Mouse (Mus musculus): Measurements from ENCODE around the gene Greb1. TPM values are rescaled to one million over a fixed set of nuclear protein-coding genes. Genes with fewer than 3 reads are reported as not detected.

Greb1 gene
- polyA plus RNA-seq, 1 experiment from 2014 or later = 5.0 TPM

GRCm38 (mm10) chr12:16753555-16753954 is 47.1 kb downstream of the Greb1 start:
- Histone ChIP-seq H3K9ac (replicated peaks; ENCODE audit: low read length) (no peak overlapping the region), H3K4me3 (ENCODE audit: low read depth, low read length) (no peak overlapping the region), H3K27ac (replicated peaks; ENCODE audit: low read depth, low read length) (no peak overlapping the region), H3K27me3 (ENCODE audit: control insufficient read depth, insufficient read depth, low read length) (no peaks in the 10 kb centered on the region), H3K4me2 (ENCODE audit: low read depth, low read length) (no peak overlapping the region), H3K9me3 (replicated peaks; ENCODE audit: control insufficient read depth, low read length) (no peaks in the 10 kb centered on the region), H3K36me3 (replicated peaks; ENCODE audit: control insufficient read depth, insufficient read depth, low read depth, low read length) (no peaks in the 10 kb centered on the region), H3K4me1 (ENCODE audit: control insufficient read depth, insufficient read depth, low read length) (no peaks in the 10 kb centered on the region)
- DNase-seq (ENCODE audit: low spot score) (no peak), ATAC-seq (replicated peaks; ENCODE audit: insufficient number of reproducible peaks, low FRiP score, low TSS enrichment, low read depth) (no peak)
- 90% methylated on average over 9 of the region's 9 CpGs for WGBS

DNA sequence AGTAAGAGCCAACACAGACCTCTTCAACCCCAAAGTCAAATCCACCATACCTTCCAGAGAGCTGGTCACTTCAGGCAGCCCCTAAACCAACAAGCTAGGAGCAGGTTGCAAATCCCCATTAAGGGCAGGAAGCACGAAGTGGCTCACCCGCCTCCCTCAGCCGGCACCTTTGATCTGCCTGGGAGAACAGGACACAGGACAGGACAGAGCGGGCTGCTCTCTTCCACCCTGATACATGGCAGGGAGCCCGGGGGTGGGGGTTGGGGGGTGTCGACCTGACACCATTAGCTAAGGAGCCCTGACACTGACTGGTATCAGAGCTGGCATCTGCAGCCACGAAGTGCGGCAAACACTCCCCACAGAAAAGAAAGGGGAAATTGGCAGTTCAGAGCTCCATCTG is 47.6 kb downstream of the Greb1 start:
- DNase-seq (ENCODE audit: low spot score) = no peak
- Histone ChIP-seq H3K9ac (replicated peaks; ENCODE audit: low read length) (no peak overlapping the region), H3K36me3 (replicated peaks; ENCODE audit: control insufficient read depth, insufficient read depth, low read depth, low read length) (no peaks in the 10 kb centered on the region), H3K27ac (replicated peaks; ENCODE audit: low read depth, low read length) (no peak overlapping the region), H3K4me1 (ENCODE audit: control insufficient read depth, insufficient read depth, low read length) (no peaks in the 10 kb centered on the region), H3K27me3 (ENCODE audit: control insufficient read depth, insufficient read depth, low read length) (no peaks in the 10 kb centered on the region), H3K4me3 (ENCODE audit: low read depth, low read length) (no peak overlapping the region), H3K4me2 (ENCODE audit: low read depth, low read length) (no peak overlapping the region), H3K9me3 (replicated peaks; ENCODE audit: control insufficient read depth, low read length) (no peaks in the 10 kb centered on the region)
- ATAC-seq (replicated peaks; ENCODE audit: insufficient number of reproducible peaks, low FRiP score, low TSS enrichment, low read depth) = 0 out of 2 replicates have a peak, but pooled peaks have one; percentile 29
- WGBS = 48% methylated on average over 8 of the region's 8 CpGs

DNA sequence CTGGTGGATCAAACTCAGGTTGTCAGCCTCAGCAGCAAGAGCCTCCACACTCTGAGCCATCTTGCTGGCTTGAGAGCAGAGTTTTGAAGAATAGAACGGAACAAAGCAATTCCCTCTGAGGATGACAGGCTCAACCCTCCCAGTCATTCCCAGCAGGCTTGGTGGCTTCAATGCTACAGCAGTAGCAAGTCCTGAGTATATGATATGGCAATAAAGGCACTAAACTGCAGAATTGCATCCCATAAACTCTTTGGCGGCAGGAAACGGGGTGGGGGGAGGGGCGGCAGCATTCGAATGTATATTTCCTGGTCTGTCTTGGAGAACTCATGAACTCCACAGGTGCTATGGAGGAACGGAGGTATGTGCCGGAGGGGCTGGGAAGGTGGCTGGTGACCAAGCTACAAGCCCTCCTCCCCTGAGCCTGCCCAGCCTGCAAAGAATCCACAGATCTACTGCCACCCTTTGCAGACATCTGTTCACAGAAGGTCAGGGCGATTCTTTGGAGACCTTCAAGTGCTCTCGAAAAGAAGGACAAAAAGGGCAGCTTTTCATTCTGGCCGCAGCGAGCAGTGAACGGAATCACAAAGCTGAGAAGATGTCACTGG is 48.3 kb downstream of the Greb1 start:
- no peaks in the 10 kb centered on the region for H3K9me3 ChIP-seq (replicated peaks; ENCODE audit: control insufficient read depth, low read length)
- H3K27me3 ChIP-seq (ENCODE audit: control insufficient read depth, insufficient read depth, low read length) = no peaks in the 10 kb centered on the region
- H3K9ac ChIP-seq (replicated peaks; ENCODE audit: low read length) = no peak overlapping the region
- no peak overlapping the region for H3K27ac ChIP-seq (replicated peaks; ENCODE audit: low read depth, low read length)
- ATAC-seq (replicated peaks; ENCODE audit: insufficient number of reproducible peaks, low FRiP score, low TSS enrichment, low read depth) = no peak
- H3K4me1 ChIP-seq (ENCODE audit: control insufficient read depth, insufficient read depth, low read length) = no peaks in the 10 kb centered on the region
- DNase-seq (ENCODE audit: low spot score) = no peak
- H3K4me3 ChIP-seq (ENCODE audit: low read depth, low read length) = no peak overlapping the region
- H3K36me3 ChIP-seq (replicated peaks; ENCODE audit: control insufficient read depth, insufficient read depth, low read depth, low read length) = no peaks in the 10 kb centered on the region
- 78% methylated on average over 12 of the region's 12 CpGs for WGBS
- H3K4me2 ChIP-seq (ENCODE audit: low read depth, low read length) = no peak overlapping the region

DNA sequence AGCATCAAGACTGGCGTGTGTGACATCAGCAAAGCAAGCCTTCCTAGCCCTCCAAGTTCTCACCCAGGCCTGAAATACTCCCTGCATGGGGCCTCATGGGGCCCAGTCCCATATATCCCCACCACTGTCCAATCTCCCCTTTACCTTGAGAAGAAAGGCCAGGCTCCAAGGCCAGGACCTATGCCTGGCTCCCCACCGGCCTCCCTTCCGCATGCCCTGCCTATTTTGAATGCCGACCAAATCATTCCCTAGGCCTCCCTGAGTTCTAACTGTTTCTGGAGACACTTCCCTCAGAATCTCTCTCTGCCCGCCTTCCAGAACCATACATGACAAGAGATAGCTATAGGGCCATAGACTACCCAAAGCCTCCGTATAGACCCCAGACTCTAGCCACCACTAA is 49.1 kb downstream of the Greb1 start:
- DNase-seq (ENCODE audit: low spot score) = no peak
- Histone ChIP-seq H3K9me3 (replicated peaks; ENCODE audit: control insufficient read depth, low read length) (no peaks in the 10 kb centered on the region), H3K4me1 (ENCODE audit: control insufficient read depth, insufficient read depth, low read length) (no peaks in the 10 kb centered on the region), H3K9ac (replicated peaks; ENCODE audit: low read length) (no peak overlapping the region), H3K36me3 (replicated peaks; ENCODE audit: control insufficient read depth, insufficient read depth, low read depth, low read length) (no peaks in the 10 kb centered on the region), H3K27ac (replicated peaks; ENCODE audit: low read depth, low read length) (no peak overlapping the region), H3K4me2 (ENCODE audit: low read depth, low read length) (no peak overlapping the region), H3K27me3 (ENCODE audit: control insufficient read depth, insufficient read depth, low read length) (no peaks in the 10 kb centered on the region), H3K4me3 (ENCODE audit: low read depth, low read length) (no peak overlapping the region)
- WGBS = 91% methylated on average over 6 of the region's 6 CpGs
- no peak for ATAC-seq (replicated peaks; ENCODE audit: insufficient number of reproducible peaks, low FRiP score, low TSS enrichment, low read depth)

GRCm38 (mm10) chr12:16740059-16740458 is 60.6 kb downstream of the Greb1 start:
- Histone ChIP-seq H3K4me2 (ENCODE audit: low read depth, low read length) (no peak overlapping the region), H3K9me3 (replicated peaks; ENCODE audit: control insufficient read depth, low read length) (no peaks in the 10 kb centered on the region), H3K4me1 (ENCODE audit: control insufficient read depth, insufficient read depth, low read length) (no peaks in the 10 kb centered on the region), H3K27ac (replicated peaks; ENCODE audit: low read depth, low read length) (no peak overlapping the region), H3K4me3 (ENCODE audit: low read depth, low read length) (no peak overlapping the region), H3K9ac (replicated peaks; ENCODE audit: low read length) (no peak overlapping the region), H3K27me3 (ENCODE audit: control insufficient read depth, insufficient read depth, low read length) (no peaks in the 10 kb centered on the region), H3K36me3 (replicated peaks; ENCODE audit: control insufficient read depth, insufficient read depth, low read depth, low read length) (no peaks in the 10 kb centered on the region)
- ATAC-seq (replicated peaks; ENCODE audit: insufficient number of reproducible peaks, low FRiP score, low TSS enrichment, low read depth) (no peak), DNase-seq (ENCODE audit: low spot score) (peak; percentile 36)
- 16% methylated on average over 5 of the region's 5 CpGs for WGBS

DNA sequence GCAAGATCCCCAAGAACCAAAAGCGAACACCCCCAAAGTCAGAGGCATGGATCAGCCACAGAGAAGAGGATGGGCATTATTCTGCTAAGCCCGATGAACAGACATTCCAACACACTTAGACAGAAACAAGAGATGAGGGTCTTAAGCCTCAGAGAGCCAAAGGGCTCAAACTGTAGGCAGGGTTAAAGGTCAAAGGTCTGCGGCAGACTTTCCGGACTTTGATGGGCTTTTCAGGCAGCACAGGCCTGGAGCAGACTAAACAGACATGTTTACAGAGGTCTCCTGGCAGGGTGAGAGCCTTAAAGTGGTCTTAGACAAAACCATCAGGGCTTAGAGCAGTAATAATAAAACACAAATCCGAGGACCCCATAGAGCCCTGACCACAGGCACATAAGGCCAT is 63.4 kb downstream of the Greb1 start:
- Histone ChIP-seq H3K9me3 (replicated peaks; ENCODE audit: control insufficient read depth, low read length) (no peaks in the 10 kb centered on the region), H3K27ac (replicated peaks; ENCODE audit: low read depth, low read length) (no peak overlapping the region; the same call in 1 of the 2 replicates), H3K4me3 (ENCODE audit: low read depth, low read length) (no peak overlapping the region), H3K4me1 (ENCODE audit: control insufficient read depth, insufficient read depth, low read length) (no peaks in the 10 kb centered on the region), H3K9ac (replicated peaks; ENCODE audit: low read length) (no peak overlapping the region), H3K36me3 (replicated peaks; ENCODE audit: control insufficient read depth, insufficient read depth, low read depth, low read length) (no peaks in the 10 kb centered on the region), H3K4me2 (ENCODE audit: low read depth, low read length) (no peak overlapping the region), H3K27me3 (ENCODE audit: control insufficient read depth, insufficient read depth, low read length) (no peaks in the 10 kb centered on the region)
- DNase-seq (ENCODE audit: low spot score) (no peak), ATAC-seq (replicated peaks; ENCODE audit: insufficient number of reproducible peaks, low FRiP score, low TSS enrichment, low read depth) (no peak)
- WGBS = 26% methylated on average over 5 of the region's 5 CpGs

DNA sequence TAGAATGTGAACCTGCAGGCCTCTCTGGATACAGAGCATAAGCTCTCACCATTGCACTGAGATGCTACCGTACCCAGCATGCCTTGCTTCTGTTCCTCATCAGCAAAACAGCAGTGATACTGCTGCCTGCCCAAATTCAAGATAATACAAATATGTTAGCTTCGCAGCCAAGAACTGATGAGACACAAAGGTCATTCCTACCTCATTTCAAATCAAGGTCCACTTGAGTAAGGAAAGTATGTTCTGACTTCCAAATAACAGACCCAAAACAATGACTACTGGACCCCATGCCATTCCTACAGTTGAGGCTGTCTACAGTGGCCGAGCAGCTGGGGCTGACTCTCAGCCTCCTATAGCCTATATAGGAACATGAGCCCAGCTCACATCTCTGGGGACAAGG is 66.0 kb downstream of the Greb1 start:
- no peaks in the 10 kb centered on the region for H3K27me3 ChIP-seq (ENCODE audit: control insufficient read depth, insufficient read depth, low read length)
- DNase-seq (ENCODE audit: low spot score) (no peak), ATAC-seq (replicated peaks; ENCODE audit: insufficient number of reproducible peaks, low FRiP score, low TSS enrichment, low read depth) (no peak)
- H3K9ac ChIP-seq (replicated peaks; ENCODE audit: low read length) = no peak overlapping the region
- no peaks in the 10 kb centered on the region; the same call in 1 of the 2 replicates for H3K4me1 ChIP-seq (ENCODE audit: control insufficient read depth, insufficient read depth, low read length)
- no peaks in the 10 kb centered on the region for H3K36me3 ChIP-seq (replicated peaks; ENCODE audit: control insufficient read depth, insufficient read depth, low read depth, low read length)
- H3K9me3 ChIP-seq (replicated peaks; ENCODE audit: control insufficient read depth, low read length) = no peaks in the 10 kb centered on the region
- WGBS = 89% methylated on average over 3 of the region's 3 CpGs
- H3K4me3 ChIP-seq (ENCODE audit: low read depth, low read length) = no peak overlapping the region
- H3K4me2 ChIP-seq (ENCODE audit: low read depth, low read length) = no peak overlapping the region
- H3K27ac ChIP-seq (replicated peaks; ENCODE audit: low read depth, low read length) = no peak overlapping the region

GRCm38 (mm10) chr12:16734009-16734408 is 66.7 kb downstream of the Greb1 start:
- ATAC-seq (replicated peaks; ENCODE audit: insufficient number of reproducible peaks, low FRiP score, low TSS enrichment, low read depth) (no peak; the same call in 1 of the 2 replicates), DNase-seq (ENCODE audit: low spot score) (peak; percentile 24)
- no peak overlapping the region for H3K9ac ChIP-seq (replicated peaks; ENCODE audit: low read length)
- no peak overlapping the region for H3K27ac ChIP-seq (replicated peaks; ENCODE audit: low read depth, low read length)
- no peaks in the 10 kb centered on the region for H3K27me3 ChIP-seq (ENCODE audit: control insufficient read depth, insufficient read depth, low read length)
- no peak overlapping the region for H3K4me2 ChIP-seq (ENCODE audit: low read depth, low read length)
- H3K4me1 ChIP-seq (ENCODE audit: control insufficient read depth, insufficient read depth, low read length) = no peaks in the 10 kb centered on the region; the same call in 1 of the 2 replicates
- H3K36me3 ChIP-seq (replicated peaks; ENCODE audit: control insufficient read depth, insufficient read depth, low read depth, low read length) = no peaks in the 10 kb centered on the region
- no peaks in the 10 kb centered on the region for H3K9me3 ChIP-seq (replicated peaks; ENCODE audit: control insufficient read depth, low read length)
- WGBS = 27% methylated on average over 8 of the region's 8 CpGs
- H3K4me3 ChIP-seq (ENCODE audit: low read depth, low read length) = no peak overlapping the region

Measured in embryonic facial prominence, embryonic 11.5 days (tissue).